Mouse (Mus musculus) spleen, postnatal 14 days (tissue): ENCODE measurements at regions not wholly inside any gene's neighbourhood (a gene's known extent, or its start where the extent isn't known, plus 50 kb on each side); places are given as distances from the start of the nearest gene placed in this dataset.

Experiments
- DNase-seq, 2 experiments: peaks; one replicate each; pipeline ENCODE4 v3.0.0; 2021 to 2022; ENCODE audit warnings: low spot score in 2 of 2

DNA sequence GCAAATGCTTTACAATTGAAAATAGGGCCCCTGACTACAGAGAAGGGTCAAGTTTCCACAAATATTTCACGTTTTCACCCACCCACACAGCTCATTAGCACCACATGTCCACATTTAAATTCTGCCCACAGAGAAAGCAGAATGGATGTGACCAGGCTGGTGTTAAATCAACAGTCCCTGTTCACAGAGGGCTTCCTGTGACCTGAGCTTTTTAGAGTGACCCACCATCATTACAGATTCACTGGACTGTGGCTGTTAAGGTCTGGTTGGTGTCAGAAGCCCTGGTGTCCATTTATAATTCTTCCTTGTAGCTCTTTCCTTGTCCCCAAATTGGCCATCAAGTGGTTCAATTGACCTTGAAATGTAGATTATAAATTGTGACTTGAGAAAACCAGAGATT lies 553.2 kb upstream of the Auts2 start:
- no peak for DNase-seq

GRCm38 (mm10) chr5:133084859-133085258 lies 541.7 kb upstream of the Auts2 start:
- DNase-seq, result no peak

DNA sequence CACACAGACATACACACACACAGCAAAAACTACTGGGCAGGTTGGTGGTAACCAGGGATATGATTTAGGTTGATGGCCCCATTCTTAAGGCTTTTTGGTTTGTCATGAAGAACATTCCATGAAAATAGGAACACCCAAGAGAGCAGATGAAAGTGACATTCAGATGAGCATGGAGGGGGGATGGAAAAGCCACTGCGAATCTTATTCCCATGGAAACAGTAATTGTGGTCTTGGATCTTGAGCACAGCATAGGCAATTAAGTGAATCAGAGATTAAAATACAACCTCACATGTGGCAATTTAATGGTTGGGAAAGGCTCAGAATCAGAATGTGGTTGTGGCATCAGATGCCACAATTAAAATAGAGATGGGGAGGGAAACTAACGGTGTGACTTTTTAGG lies 537.6 kb upstream of the Auts2 start:
- DNase-seq, result no peak

GRCm38 (mm10) chr5:133078916-133079315 lies 535.8 kb upstream of the Auts2 start:
- DNase-seq, result no peak

DNA sequence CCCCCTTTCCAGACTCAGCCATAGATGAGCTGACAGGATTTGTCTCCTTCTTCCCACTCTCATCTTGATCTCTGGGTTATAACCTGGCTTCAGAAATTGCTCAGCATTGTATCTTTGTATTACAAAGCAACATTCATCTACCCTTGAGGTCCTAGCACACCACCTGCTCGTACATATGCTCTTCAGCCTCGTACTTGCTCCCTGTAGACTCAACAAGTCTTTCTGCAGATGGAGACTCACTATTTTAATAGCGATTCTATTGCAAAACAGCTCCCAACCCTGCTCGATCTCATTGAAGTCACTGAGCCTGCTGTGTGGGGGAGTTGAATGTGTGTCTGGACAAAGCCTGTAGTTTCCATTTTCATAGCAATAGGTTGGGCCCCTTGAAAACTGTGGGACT lies 535.2 kb upstream of the Auts2 start:
- no peak for DNase-seq

DNA sequence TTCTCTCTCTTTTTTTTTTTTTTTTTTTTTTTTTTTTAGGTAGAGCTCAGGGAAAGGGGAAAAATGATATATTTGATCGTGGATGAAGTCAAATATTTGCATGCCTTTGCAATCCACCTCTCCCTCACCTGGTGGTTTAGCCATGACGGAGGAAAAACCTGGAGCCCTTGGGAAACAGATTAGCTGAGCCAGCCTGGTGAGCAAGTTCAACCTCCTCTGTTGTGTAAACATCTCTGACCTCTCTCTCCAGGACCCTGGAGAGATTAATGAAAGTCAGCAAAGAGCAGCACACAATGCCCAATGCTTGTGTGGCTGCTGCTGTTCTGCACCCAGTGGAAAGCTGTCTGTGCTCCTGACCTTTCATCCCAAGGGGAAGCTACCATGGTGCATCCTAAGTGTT lies 530.2 kb upstream of the Auts2 start:
- no peak for DNase-seq

DNA sequence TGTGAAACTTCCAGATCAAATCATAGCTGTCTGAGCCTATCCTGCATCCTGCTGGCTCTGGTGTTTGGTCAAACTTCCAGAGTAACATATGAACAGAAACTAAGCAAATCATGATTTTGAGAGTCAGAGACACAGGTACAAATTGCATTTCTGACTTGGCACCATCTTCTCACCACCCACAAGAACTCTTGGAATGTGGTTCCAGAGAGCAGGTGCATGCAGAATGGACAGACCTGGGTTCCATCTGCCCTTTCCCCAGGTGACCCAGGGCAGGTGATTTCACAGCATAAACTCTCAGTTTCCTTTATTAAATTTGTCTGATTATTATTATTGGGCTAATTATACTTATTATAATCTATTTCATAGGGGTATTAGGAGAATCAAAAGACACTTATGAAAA lies 527.0 kb upstream of the Auts2 start:
- no peak for DNase-seq

GRCm38 (mm10) chr5:133062481-133062880 lies 519.3 kb upstream of the Auts2 start:
- DNase-seq, result no peak

DNA sequence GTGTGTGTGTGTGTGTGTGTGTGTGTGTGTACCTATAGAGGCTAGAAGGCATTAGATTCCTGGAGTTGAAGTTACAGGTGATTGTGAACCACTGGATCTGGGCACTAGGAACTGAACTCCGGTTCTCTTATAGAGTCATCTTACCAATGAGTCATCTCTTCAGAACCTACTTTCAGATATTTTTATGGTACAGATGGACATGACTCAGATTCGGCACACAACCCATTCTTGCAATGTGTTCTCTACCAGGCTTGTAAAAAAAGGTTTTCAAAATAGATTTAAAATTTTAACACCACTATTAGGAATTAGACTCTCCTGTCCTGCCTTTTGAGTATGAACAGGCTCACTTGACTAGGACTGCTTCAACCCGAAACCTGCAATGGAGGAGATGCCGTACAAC lies 504.3 kb upstream of the Auts2 start:
- no peak for DNase-seq

GRCm38 (mm10) chr5:133045637-133046036 lies 502.5 kb upstream of the Auts2 start:
- no peak for DNase-seq

DNA sequence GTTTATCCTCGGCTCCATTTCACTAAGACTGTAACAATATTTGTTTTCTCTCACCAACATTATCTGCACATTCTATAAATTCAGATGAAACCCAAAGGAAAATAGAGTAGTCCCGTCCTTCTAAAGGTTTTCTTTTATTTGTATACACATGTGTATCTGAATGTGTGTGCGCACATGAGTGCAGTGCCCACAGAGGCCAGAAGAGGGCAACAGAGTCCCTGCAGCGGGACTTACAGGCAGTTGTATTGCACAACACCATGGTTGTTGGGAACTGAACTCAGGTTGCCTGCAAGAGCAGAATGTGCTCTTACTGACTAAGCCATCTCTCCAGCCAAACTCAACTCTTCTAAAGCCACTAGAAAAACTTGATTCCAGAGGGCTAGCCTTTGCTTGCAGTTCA lies 484.4 kb upstream of the Auts2 start:
- DNase-seq, result no peak

GRCm38 (mm10) chr5:133025121-133025520 lies 482.0 kb upstream of the Auts2 start:
- no peak for DNase-seq

GRCm38 (mm10) chr5:133020821-133021220 lies 477.7 kb upstream of the Auts2 start:
- DNase-seq, result no peak

- no peak for DNase-seq
These were observed 477.0 kb upstream of the Auts2 start for GRCm38 (mm10) chr5:133020116-133020515.

DNA sequence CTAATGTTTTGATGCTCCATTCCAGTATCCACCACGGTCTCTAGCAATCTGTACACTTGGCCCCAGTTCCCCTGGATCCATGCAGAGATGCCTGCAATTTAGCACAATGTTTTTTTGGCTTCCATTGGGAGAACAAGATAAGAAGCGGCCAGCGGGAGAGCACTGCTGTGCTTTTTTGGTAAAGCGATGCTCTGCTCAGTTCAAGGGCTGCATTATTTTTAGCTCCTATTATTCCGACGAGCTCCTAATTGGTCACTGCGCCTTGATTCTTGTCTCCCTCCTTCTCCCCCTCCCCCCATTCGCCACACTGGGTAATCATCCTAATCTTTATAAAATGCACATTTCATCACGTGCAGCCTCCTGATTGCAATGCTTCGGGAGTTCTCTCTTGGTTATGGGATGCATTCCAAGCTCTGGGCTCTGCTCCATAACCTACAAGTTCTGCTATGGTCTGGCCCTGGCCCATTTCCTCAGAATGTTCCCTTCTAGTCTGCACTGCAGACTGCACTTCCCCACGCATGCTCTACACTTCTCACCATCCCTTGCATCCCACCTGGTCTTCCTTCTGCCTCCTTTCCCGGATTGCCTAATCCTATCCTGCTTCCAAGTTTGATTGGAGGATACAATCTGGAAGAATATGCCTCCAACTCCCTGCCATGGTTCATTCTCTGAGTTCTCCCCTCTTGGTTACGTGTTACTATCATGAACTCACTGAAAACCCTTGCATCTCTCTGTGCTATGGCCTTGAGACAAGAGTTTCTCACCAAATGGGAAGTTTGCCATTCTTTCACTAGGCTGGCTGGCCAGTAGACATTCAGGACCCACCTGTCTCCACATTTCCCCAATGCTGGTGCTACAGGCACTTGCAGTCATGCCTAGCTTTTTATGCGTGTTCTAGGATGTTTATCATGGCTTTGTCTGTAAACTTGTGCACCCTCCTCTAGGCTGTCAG lies 467.8 kb upstream of the Auts2 start:
- DNase-seq, result no peak

GRCm38 (mm10) chr5:132982866-132983265 lies 439.7 kb upstream of the Auts2 start:
- DNase-seq, result no peak

DNA sequence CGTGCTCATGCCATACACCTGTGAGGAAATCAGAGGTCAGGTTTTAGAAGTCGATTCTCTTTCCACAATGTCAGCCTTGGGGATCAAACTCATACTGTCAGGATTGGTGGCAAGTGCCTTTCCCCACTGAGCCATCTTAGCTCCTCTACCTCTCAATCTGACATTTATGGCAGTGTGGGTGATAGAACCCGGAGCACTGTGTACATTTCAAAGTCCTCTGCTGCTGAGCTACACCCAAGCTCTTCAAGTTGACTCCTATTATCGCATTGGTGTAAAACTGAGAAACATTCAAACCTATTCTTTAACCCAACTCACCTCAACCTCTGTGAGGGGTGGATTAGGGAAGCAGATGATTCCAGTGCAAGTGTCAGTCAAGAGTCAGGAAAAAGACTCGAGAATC lies 435.9 kb upstream of the Auts2 start:
- DNase-seq, result no peak

- DNase-seq, result no peak
These were observed 432.3 kb upstream of the Auts2 start for GRCm38 (mm10) chr5:132975303-132975932.

- no peak for DNase-seq
These were observed 431.7 kb upstream of the Auts2 start for GRCm38 (mm10) chr5:132974876-132975275.

GRCm38 (mm10) chr5:132971046-132971445 lies 427.9 kb upstream of the Auts2 start:
- DNase-seq, result no peak

DNA sequence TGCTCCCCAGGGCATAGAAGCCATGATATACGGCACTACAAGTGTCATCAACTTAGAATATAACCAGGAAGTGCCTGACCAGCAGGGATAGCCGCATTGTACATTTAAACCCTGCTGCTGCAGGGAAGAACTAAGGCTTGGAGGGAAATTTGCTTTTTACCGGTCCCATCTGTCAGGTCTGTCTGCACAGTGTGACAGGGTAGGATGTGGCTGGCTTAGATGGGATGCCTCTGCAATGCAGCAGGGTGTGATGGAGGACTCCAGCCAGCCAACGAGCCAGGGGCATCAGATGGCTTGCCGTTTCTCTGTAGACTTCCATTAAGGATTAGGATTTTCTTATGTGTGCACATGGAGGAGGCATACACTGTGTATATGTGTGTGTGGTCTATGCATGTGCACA lies 426.2 kb upstream of the Auts2 start:
- no peak for DNase-seq

GRCm38 (mm10) chr5:132959901-132960300 lies 416.8 kb upstream of the Auts2 start:
- DNase-seq, result no peak

DNA sequence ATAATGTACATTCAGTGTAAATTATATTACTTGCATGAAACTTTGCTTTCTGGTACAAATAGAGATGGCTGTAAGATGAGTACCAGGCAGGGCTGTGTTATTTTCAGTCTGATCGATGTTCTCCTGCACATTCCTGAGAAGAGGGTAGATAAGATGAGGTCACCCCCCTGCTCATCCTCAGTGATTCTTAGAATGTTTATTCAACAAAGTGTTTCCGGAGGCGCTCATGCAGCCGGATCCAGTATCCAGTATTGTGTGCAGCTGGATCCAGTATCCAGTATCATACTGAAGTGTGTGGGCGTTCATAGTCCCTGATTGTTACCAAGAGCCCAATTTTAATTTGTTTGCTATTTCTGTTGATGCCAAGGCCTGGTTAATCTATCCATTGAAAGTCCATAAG lies 413.0 kb upstream of the Auts2 start:
- DNase-seq, result no peak
